Mouse (Mus musculus): Measurements from ENCODE around the gene Nop14. TPM values are rescaled to one million over a fixed set of nuclear protein-coding genes. Genes with fewer than 3 reads are reported as not detected.
"Not testable (repeated sequence)": the region's sequence is repeated elsewhere in the genome, so short reads cannot be mapped to it uniquely, and the experiment has no call there.

Nop14 gene
- total and polyA plus RNA-seq, 2 experiments from 2014 or later, result 14.9 to 23.3 TPM

- no peaks in the 10 kb centered on the region for H3K27me3 ChIP-seq (ENCODE audit: insufficient read depth, low read length)
- 88% methylated on average over 6 of the region's 6 CpGs for WGBS
- no peaks in the 10 kb centered on the region for H3K36me3 ChIP-seq (ENCODE audit: insufficient read depth)
- H3K4me3 ChIP-seq (ENCODE audit: low read depth, low read length), result no peak overlapping the region
- H3K4me2 ChIP-seq (ENCODE audit: low read depth), result no peak overlapping the region
- no peak for TF ChIP-seq CTCF (IDR thresholded peaks at IDR 0.05; ENCODE audit: low read depth)
- H3K9me3 ChIP-seq (ENCODE audit: low read length), result no peaks in the 10 kb centered on the region
- no peaks in the 10 kb centered on the region; the same call in 1 of the 2 replicates for H3K4me1 ChIP-seq (ENCODE audit: insufficient read depth)
- no peak overlapping the region for H3K9ac ChIP-seq
- ATAC-seq (no peak), DNase-seq (no peak)
- H3K27ac ChIP-seq (ENCODE audit: low read depth, low read length), result no peak overlapping the region
These were observed 67.3 kb downstream of the Nop14 start for GRCm38 (mm10) chr5:34592666-34593065.

- not testable (repeated sequence) for H3K27ac ChIP-seq (ENCODE audit: low read depth, low read length); H3K9ac ChIP-seq; DNase-seq; H3K27me3 ChIP-seq (ENCODE audit: insufficient read depth, low read length); ATAC-seq; H3K4me1 ChIP-seq (ENCODE audit: insufficient read depth); H3K9me3 ChIP-seq (ENCODE audit: low read length); H3K4me2 ChIP-seq (ENCODE audit: low read depth); H3K4me3 ChIP-seq (ENCODE audit: low read depth, low read length); H3K36me3 ChIP-seq (ENCODE audit: insufficient read depth)
- 54% methylated on average over 5 of the region's 5 CpGs for WGBS
These were observed 67.7 kb downstream of the Nop14 start for GRCm38 (mm10) chr5:34592224-34592623.

- no peaks in the 10 kb centered on the region for H3K36me3 ChIP-seq (ENCODE audit: insufficient read depth)
- H3K4me2 ChIP-seq (ENCODE audit: low read depth), result no peak overlapping the region
- 5% methylated on average over 5 of the region's 5 CpGs for WGBS
- H3K9me3 ChIP-seq (ENCODE audit: low read length), result no peaks in the 10 kb centered on the region
- no peaks in the 10 kb centered on the region; the same call in 1 of the 2 replicates for H3K4me1 ChIP-seq (ENCODE audit: insufficient read depth)
- DNase-seq (peak; percentile 24), ATAC-seq (peak; percentile 58)
- peak overlapping the region; percentile 4; the same call in 1 of the 2 replicates for H3K27ac ChIP-seq (ENCODE audit: low read depth, low read length)
- no peak for TF ChIP-seq CTCF (IDR thresholded peaks at IDR 0.05; ENCODE audit: low read depth)
- no peaks in the 10 kb centered on the region for H3K27me3 ChIP-seq (ENCODE audit: insufficient read depth, low read length)
- H3K4me3 ChIP-seq (ENCODE audit: low read depth, low read length), result no peak overlapping the region
- no peak overlapping the region for H3K9ac ChIP-seq
These were observed 68.5 kb downstream of the Nop14 start for GRCm38 (mm10) chr5:34591388-34592004.

- H3K4me2 ChIP-seq (ENCODE audit: low read depth), result no peak overlapping the region
- no peak for ATAC-seq
These were observed 69.2 kb downstream of the Nop14 start for GRCm38 (mm10) chr5:34590702-34591101.

GRCm38 (mm10) chr5:34590059-34590458 lies 69.9 kb downstream of the Nop14 start:
- Histone ChIP-seq H3K27me3 (ENCODE audit: insufficient read depth, low read length) (no peaks in the 10 kb centered on the region), H3K4me2 (ENCODE audit: low read depth) (no peak overlapping the region), H3K4me1 (ENCODE audit: insufficient read depth) (no peaks in the 10 kb centered on the region; the same call in 1 of the 2 replicates), H3K36me3 (ENCODE audit: insufficient read depth) (no peaks in the 10 kb centered on the region), H3K27ac (ENCODE audit: low read depth, low read length) (no peak overlapping the region), H3K9ac (no peak overlapping the region), H3K9me3 (ENCODE audit: low read length) (no peaks in the 10 kb centered on the region), H3K4me3 (ENCODE audit: low read depth, low read length) (no peak overlapping the region)
- TF ChIP-seq CTCF (IDR thresholded peaks at IDR 0.05; ENCODE audit: low read depth), result no peak
- 19% methylated on average over 5 of the region's 5 CpGs for WGBS
- no peak for ATAC-seq
- DNase-seq, result no peak

More at GRCm38 (mm10) chr5:34590702-34591101, 69.2 kb downstream of the Nop14 start:
- Histone ChIP-seq H3K4me1 (ENCODE audit: insufficient read depth) (no peaks in the 10 kb centered on the region; the same call in 1 of the 2 replicates), H3K9ac (no peak overlapping the region), H3K27ac (ENCODE audit: low read depth, low read length) (no peak overlapping the region), H3K4me3 (ENCODE audit: low read depth, low read length) (no peak overlapping the region), H3K27me3 (ENCODE audit: insufficient read depth, low read length) (no peaks in the 10 kb centered on the region), H3K36me3 (ENCODE audit: insufficient read depth) (no peaks in the 10 kb centered on the region), H3K9me3 (ENCODE audit: low read length) (no peaks in the 10 kb centered on the region)
- DNase-seq, result no peak
- 14% methylated on average over 4 of the region's 4 CpGs for WGBS
- TF ChIP-seq CTCF (IDR thresholded peaks at IDR 0.05; ENCODE audit: low read depth), result no peak

Other genes with a start within 250 kb of the Nop14 start
- gene Tnip2, start 146.2 kb downstream of the Nop14 start, total RNA-seq (2014; rRNA removed), result 7.2 and 9.7 TPM in 2 replicates
- 4.9 and 9.4 TPM in 2 replicates for gene Tnip2, start 146.2 kb downstream of the Nop14 start, polyA plus RNA-seq (2015; fragmentation: Nextera tagmentation; extraction: Ambion mirVana)
- 37.6 and 43.7 TPM in 2 replicates for gene Sh3bp2, start 134.3 kb downstream of the Nop14 start, total RNA-seq (2014; rRNA removed)
- gene Sh3bp2, start 134.3 kb downstream of the Nop14 start, polyA plus RNA-seq (2015; fragmentation: Nextera tagmentation; extraction: Ambion mirVana), result 21.5 and 21.8 TPM in 2 replicates
- 270 and 334 TPM in 2 replicates for gene Add1, start 86.5 kb downstream of the Nop14 start, total RNA-seq (2014; rRNA removed)
- gene Add1, start 86.5 kb downstream of the Nop14 start, polyA plus RNA-seq (2015; fragmentation: Nextera tagmentation; extraction: Ambion mirVana), result 165 and 175 TPM in 2 replicates
- gene Mfsd10, start 22.9 kb downstream of the Nop14 start, total RNA-seq (2014; rRNA removed), result 59.9 and 78.4 TPM in 2 replicates
- gene Mfsd10, start 22.9 kb downstream of the Nop14 start, polyA plus RNA-seq (2015; fragmentation: Nextera tagmentation; extraction: Ambion mirVana), result 76.0 and 95.9 TPM in 2 replicates
- gene Grk4, start 231 bp upstream of the Nop14 start, total RNA-seq (2014; rRNA removed), result 2.4 and 3.5 TPM in 2 replicates
- 2.2 and 3.6 TPM in 2 replicates for gene Grk4, start 231 bp upstream of the Nop14 start, polyA plus RNA-seq (2015; fragmentation: Nextera tagmentation; extraction: Ambion mirVana)
- 26.9 and 33.6 TPM in 2 replicates for gene Htt, start 101.6 kb upstream of the Nop14 start, total RNA-seq (2014; rRNA removed)
- 2.0 and 4.1 TPM in 2 replicates for gene Htt, start 101.6 kb upstream of the Nop14 start, polyA plus RNA-seq (2015; fragmentation: Nextera tagmentation; extraction: Ambion mirVana)
- gene Msantd1, start 247.9 kb upstream of the Nop14 start, total RNA-seq (2014; rRNA removed), result 14.5 and 27.3 TPM in 2 replicates
- gene Msantd1, start 247.9 kb upstream of the Nop14 start, polyA plus RNA-seq (2015; fragmentation: Nextera tagmentation; extraction: Ambion mirVana), result 13.0 and 14.8 TPM in 2 replicates

Measured in forebrain, postnatal 0 days (tissue).